Mouse (Mus musculus) spleen, adult 2 months (tissue): ENCODE results near the gene Bag2.

Source experiments
- CTCF ChIP-seq: fragments of 200-500 bp; IDR thresholded peaks from 2 replicates; pipeline ENCODE4 v1.5.1; 2011; ENCODE audit warnings: mild to moderate bottlenecking, inconsistent platforms; ENCODE audit not compliant: insufficient read depth, insufficient read length, insufficient replicate concordance; ENCODE audit errors: extremely low read depth
- POLR2A ChIP-seq: fragments of 200-500 bp; IDR thresholded peaks from 2 replicates; pipeline ENCODE4 v1.6.1; 2011; ENCODE audit warnings: low read depth, low read length, inconsistent platforms

DNA sequence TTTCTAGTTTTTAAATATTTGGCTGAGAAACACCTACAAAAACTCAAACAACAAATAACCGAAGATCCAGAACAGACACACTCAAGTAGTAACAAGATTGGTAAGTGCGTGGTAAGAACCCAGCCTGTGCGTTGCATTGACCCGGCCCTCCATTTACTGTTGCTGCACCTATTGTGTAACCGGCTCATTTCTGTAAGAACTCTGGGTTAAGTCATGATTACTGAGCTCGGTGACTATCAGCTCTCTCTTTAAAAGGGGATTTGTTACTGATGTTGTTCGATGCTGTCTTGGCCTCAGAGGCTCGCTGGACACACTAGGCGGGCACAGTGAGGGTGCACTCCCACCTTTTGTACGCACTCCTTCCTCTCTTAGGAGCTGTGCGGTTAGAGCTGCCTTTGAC, 19.3 kb downstream of the Bag2 start:
- no peak for TF ChIP-seq POLR2A
- TF ChIP-seq CTCF, result no peak
